Mouse (Mus musculus) heart, adult 2 months (tissue): Measurements from ENCODE around the gene Gm12569.

ENCODE experiments used
- CTCF ChIP-seq: fragments of 200-600 bp; IDR thresholded peaks from 2 replicates; pipeline ENCODE4 v1.8.1; 2022; ENCODE audit warnings: antibody characterized with exemption, mild to moderate bottlenecking, moderate library complexity
- EP300 ChIP-seq: fragments of 200-500 bp; IDR thresholded peaks from 2 replicates; pipeline ENCODE4 v1.6.1; 2011; ENCODE audit warnings: low read depth, low read length, control low read depth; ENCODE audit not compliant: insufficient read depth
- POLR2A ChIP-seq: fragments of 200-500 bp; IDR thresholded peaks from 2 replicates; pipeline ENCODE4 v1.6.1; 2011; ENCODE audit warnings: mild to moderate bottlenecking, low read depth, low read length, control low read depth; ENCODE audit not compliant: insufficient read depth

- TF ChIP-seq EP300 (no peak), POLR2A (no peak), CTCF (no peak)
These were observed at the start of gene Gm12569 for GRCm38 (mm10) chr11:51220308-51220707.
